Mouse (Mus musculus) lung, postnatal 0 days (tissue): ENCODE results near the gene Ltbp2. TPM values are rescaled to one million over a fixed set of nuclear protein-coding genes. Genes with fewer than 3 reads are reported as not detected.

ENCODE experiments used
- ATAC-seq: fragments of 200-750 bp; cut with Nextera tagmentation; 2 replicates; pipeline ENCODE4 v1.8.0; 2017; ENCODE audit warnings: moderate library complexity
- DNase-seq: peaks from one replicate; pipeline ENCODE4 v3.0.0-alpha.2; 2016; ENCODE audit warnings: low spot score
- H3K27ac ChIP-seq: fragments of 300-500 bp; sonication (generic); 2 replicates; pipeline ENCODE4 v1.5.1; 2014; ENCODE audit warnings: antibody characterized with exemption, mild to moderate bottlenecking, low read length, mixed read lengths
- H3K27me3 ChIP-seq: fragments of 300-500 bp; sonication (generic); replicated peaks from 2 replicates; pipeline ENCODE4 v1.6.1; 2014; ENCODE audit warnings: low read length, mixed read lengths; ENCODE audit not compliant: insufficient read depth
- H3K36me3 ChIP-seq: fragments of 300-500 bp; sonication (generic); 2 replicates; pipeline ENCODE4 v1.6.1; 2014; ENCODE audit warnings: low read length, mixed read lengths; ENCODE audit not compliant: insufficient read depth
- H3K4me1 ChIP-seq: fragments of 300-500 bp; sonication (generic); 2 replicates; pipeline ENCODE4 v1.6.1; 2014; ENCODE audit warnings: antibody characterized with exemption, low read depth, low read length, mixed read lengths; ENCODE audit not compliant: insufficient read depth
- H3K4me2 ChIP-seq: fragments of 300-500 bp; sonication (generic); replicated peaks from 2 replicates; pipeline ENCODE4 v1.6.1; 2014; ENCODE audit warnings: low read depth, mild to moderate bottlenecking, low read length, moderate library complexity, mixed read lengths
- H3K4me3 ChIP-seq: fragments of 300-500 bp; sonication (generic); 2 replicates; pipeline ENCODE4 v1.5.1; 2014; ENCODE audit warnings: low read depth, low read length
- H3K9ac ChIP-seq: fragments of 300-500 bp; sonication (generic); replicated peaks from 2 replicates; pipeline ENCODE4 v1.6.1; 2014; ENCODE audit warnings: low read depth, mild to moderate bottlenecking
- H3K9me3 ChIP-seq: fragments of 300-500 bp; sonication (generic); 2 replicates; pipeline ENCODE4 v1.6.1; 2016; ENCODE audit warnings: low read length, mixed read lengths
- CTCF ChIP-seq: IDR thresholded peaks from 2 replicates; pipeline ENCODE4 v1.5.1; 2016; ENCODE audit warnings: antibody characterized with exemption, mild to moderate bottlenecking
- EP300 ChIP-seq: IDR thresholded peaks from 2 replicates; pipeline ENCODE4 v1.6.1; 2016; ENCODE audit warnings: antibody characterized with exemption, mild to moderate bottlenecking, control low read depth
- WGBS: fragments of 180-500 bp; shearing (Covaris S2); extraction: QIAGEN DNeasy Blood & Tissue Kit; methylation state at CpG from one replicate; pipeline ENCODE4 v1.1.7; 2014; 5-methylcytosine and 5-hydroxymethylcytosine counted together
- polyA plus RNA-seq: library from polyadenylated mRNA; unstranded; fragments of >200 nt; fragmentation: Nextera tagmentation; extraction: Ambion mirVana; gene quantifications from 2 replicates; pipeline ENCODE4 v1.2.1, GENCODE M21; 2015

The Ltbp2 gene
- polyA plus RNA-seq, 1 experiment from 2014 or later: 22.4 TPM

DNA sequence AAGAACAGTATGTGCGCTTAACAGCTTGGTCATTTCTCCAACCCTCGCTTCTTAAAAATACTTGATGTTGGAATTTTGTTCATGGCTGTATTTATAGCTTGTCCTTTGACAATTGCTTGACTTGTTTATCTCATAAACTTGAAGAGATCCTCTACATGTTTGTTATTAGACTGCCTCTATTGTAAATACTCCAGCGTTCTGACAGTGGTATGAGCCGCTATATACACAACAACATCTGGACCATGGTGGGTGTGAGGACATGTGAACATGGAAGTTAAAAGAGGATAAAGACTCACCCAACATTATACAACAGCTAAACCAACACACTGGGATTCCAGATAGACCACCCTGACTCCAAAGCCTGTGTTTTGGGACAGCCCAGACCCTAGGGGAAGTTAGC lies 41.6 kb downstream of the Ltbp2 start:
- ATAC-seq (peak; percentile 89), DNase-seq (peak; percentile 83)
- Histone ChIP-seq H3K4me1 (no peaks in the 10 kb centered on the region), H3K4me2 (no peak overlapping the region), H3K27ac (peak overlapping the region; percentile 61), H3K27me3 (no peaks in the 10 kb centered on the region), H3K9me3 (no peaks in the 10 kb centered on the region), H3K4me3 (no peak overlapping the region), H3K9ac (no peak overlapping the region), H3K36me3 (no peaks in the 10 kb centered on the region)
- 60% methylated on average over 4 of the region's 4 CpGs for WGBS
- TF ChIP-seq EP300 (peak; percentile 69), CTCF (no peak)

DNA sequence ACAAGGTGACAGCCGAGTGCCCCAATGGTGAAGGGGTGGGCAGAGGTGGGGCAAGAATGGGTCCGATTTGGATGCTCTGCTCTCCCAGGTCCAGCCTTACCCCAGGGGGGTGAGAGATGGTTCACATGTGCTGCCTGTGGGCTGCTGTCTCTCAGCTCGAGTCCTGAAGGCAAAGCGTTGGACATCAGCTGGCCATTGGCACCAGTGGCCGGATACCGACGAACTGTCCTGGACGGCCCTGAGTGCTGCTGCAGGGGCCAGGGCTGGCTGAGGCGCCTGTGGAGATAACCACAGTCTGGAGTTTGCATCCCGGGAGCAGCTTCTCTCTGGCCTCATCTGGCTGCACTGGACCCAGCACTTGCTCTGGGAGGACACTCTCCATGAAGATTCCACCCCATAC lies 44.7 kb downstream of the Ltbp2 start:
- ATAC-seq: no peak

DNA sequence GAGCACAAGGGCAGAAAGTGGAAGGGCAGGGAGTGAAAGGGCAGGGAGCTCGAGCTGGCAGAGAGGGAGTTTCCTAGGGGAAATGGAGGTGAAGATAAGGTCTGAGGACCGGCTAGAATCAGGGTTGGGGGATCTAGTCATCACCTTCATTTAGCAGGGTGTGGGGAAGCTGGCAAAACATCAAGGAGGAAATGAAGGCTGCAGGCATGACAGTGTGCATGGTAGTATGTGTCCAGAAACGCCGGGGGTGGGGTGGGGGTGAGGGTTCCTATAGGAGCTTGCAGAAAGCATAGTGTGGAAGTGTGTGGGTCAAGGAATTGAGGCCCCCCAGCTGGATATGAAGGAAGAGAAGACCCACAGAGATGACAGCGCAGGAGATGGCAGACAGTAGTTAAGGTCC lies 45.2 kb downstream of the Ltbp2 start:
- Histone ChIP-seq H3K4me2 (no peak overlapping the region), H3K9me3 (no peaks in the 10 kb centered on the region), H3K27me3 (no peaks in the 10 kb centered on the region), H3K4me1 (no peaks in the 10 kb centered on the region), H3K36me3 (no peaks in the 10 kb centered on the region), H3K4me3 (no peak overlapping the region), H3K27ac (no peak overlapping the region), H3K9ac (no peak overlapping the region)
- no peak for TF ChIP-seq EP300
- no peak for TF ChIP-seq CTCF
- WGBS: 46% methylated on average over 5 of the region's 5 CpGs
- DNase-seq (no peak), ATAC-seq (no peak)

More for the DNA sequence above, 44.7 kb downstream of the Ltbp2 start:
- Histone ChIP-seq H3K36me3 (no peaks in the 10 kb centered on the region), H3K9me3 (no peaks in the 10 kb centered on the region), H3K4me2 (no peak overlapping the region), H3K4me1 (no peaks in the 10 kb centered on the region), H3K27ac (no peak overlapping the region), H3K4me3 (no peak overlapping the region), H3K9ac (no peak overlapping the region), H3K27me3 (no peaks in the 10 kb centered on the region)
- DNase-seq: no peak
- 65% methylated on average over 10 of the region's 10 CpGs for WGBS
- TF ChIP-seq EP300: no peak
- TF ChIP-seq CTCF: no peak

DNA sequence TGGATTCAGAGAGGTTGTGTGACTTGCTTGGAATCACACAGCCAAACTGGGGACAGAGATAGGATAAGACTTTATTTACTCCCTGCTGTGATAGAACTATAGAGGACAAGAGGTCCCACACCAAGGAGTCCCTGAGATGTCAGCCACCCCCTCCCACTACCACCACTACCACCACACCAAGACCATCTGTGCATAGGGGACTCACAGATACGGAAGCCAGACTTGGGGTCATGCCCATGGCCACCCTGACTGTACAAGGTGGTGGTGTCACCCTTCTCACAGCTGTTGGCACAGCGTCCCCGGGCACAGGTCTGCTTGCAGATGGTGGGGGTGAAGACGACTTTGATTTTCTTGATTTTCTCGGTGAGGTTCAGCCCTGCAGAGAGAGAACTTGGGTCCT lies 45.9 kb downstream of the Ltbp2 start:
- Histone ChIP-seq H3K27me3 (no peaks in the 10 kb centered on the region), H3K27ac (no peak overlapping the region), H3K9me3 (no peaks in the 10 kb centered on the region), H3K4me1 (no peaks in the 10 kb centered on the region), H3K36me3 (no peaks in the 10 kb centered on the region), H3K4me2 (no peak overlapping the region), H3K9ac (no peak overlapping the region), H3K4me3 (no peak overlapping the region)
- ATAC-seq (no peak), DNase-seq (no peak)
- WGBS: 91% methylated on average over 5 of the region's 5 CpGs
- TF ChIP-seq CTCF (no peak), EP300 (no peak)

DNA sequence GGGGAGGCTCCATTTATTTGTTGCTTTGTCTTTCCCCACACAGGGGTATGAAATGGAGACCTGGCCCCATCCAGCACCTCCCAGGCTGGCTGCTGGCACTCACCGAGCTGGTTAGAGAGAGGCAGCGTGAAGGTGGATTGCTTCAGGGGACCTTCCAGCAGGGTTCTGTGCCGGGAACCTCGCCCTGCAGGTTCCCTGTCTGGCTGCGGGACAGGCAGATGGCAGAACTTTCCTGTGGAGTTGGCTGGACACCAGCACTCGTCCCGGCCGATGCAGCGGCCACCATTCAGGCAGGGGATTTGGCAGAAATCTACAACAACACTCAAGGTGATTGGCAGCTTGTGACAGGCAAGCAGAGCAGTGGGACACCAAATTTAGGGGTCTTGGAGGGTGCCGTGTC lies 46.4 kb downstream of the Ltbp2 start:
- Histone ChIP-seq H3K27me3 (no peaks in the 10 kb centered on the region), H3K9me3 (no peaks in the 10 kb centered on the region), H3K4me1 (no peaks in the 10 kb centered on the region), H3K27ac (no peak overlapping the region), H3K4me3 (no peak overlapping the region), H3K4me2 (no peak overlapping the region), H3K9ac (no peak overlapping the region), H3K36me3 (no peaks in the 10 kb centered on the region)
- DNase-seq (no peak), ATAC-seq (no peak)
- TF ChIP-seq EP300 (no peak), CTCF (no peak)
- 57% methylated on average over 10 of the region's 10 CpGs for WGBS

DNA sequence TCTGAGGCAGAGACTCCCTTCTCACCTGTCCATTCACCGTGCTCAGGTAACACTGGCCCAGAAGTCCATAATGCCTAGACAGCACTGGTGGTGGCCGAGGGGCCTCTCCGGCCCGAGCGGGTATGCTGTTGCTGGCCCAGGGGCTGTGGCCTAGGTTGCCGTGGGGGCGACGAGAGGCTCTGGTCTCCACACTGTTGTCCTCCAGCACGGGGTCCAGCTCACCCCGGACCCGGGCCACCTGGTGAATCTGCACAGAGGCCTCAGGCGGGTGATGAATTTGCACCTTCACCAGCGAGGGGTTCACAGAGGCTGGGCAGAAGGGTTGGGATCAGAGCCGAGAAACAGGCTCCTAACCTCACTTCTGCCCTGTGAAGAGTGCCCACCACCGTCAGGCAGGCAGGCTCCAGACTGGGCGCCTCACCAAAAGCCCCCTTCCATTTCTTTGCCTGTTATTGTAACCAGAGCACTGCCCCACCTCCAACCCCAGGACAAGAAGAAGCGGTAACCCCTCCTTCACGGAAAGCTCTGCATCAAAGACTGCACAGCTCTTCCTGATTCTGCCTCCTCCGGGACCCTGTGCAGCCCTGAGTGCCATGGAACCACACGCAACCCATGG lies 47.1 kb downstream of the Ltbp2 start:
- 84% methylated on average over 20 of the region's 20 CpGs for whole genome bisulfite sequencing
- ATAC-seq: no peak
- H3K9me3 ChIP-seq: no peaks in the 10 kb centered on the region

More for the DNA sequence above, 47.1 kb downstream of the Ltbp2 start:
- Histone ChIP-seq H3K27me3 (no peaks in the 10 kb centered on the region), H3K4me3 (no peak overlapping the region), H3K4me1 (peaks cover 4% of the 10 kb centered on the region; the same call in 1 of the 2 replicates), H3K9ac (no peak overlapping the region), H3K36me3 (no peaks in the 10 kb centered on the region), H3K4me2 (no peak overlapping the region), H3K27ac (no peak overlapping the region)
- TF ChIP-seq EP300 (no peak), CTCF (no peak)
- DNase-seq: no peak
